10 mouse cellular contexts compared by ENCODE assay signal in genomic region chr3:146994670-146995415, GRCm38 (mm10).
A peak's percentile ranks its signal among the peaks of the same experiment; 100 is the strongest.
DNase-seq lines count a peak whose midpoint lies in the region; ATAC-seq and TF ChIP-seq lines count a peak whose summit lies in the region.
"Had no signal": no experiment of that assay in that cellular context is flagged by ENCODE, and none has a peak within 500 bp of the region (broad histone marks: within the 10 kb centered on the region; RNA-seq: fewer than 3 reads in every experiment).

No protein-coding gene starts in this region.

- H3K27me3 ChIP-seq in liver, postnatal 0 days (ENCODE audit: insufficient read depth, low read length) = no peaks in the 10 kb centered on the region
- no peaks in the 10 kb centered on the region for H3K27me3 ChIP-seq in liver, embryonic 11.5 days (replicated peaks; ENCODE audit: control insufficient read depth, insufficient read depth, low read length)
- no peaks in the 10 kb centered on the region for H3K27me3 ChIP-seq in embryonic facial prominence, embryonic 15.5 days
- H3K27me3 ChIP-seq in midbrain, embryonic 16.5 days (ENCODE audit: control insufficient read depth, insufficient read depth, low read depth, low read length) = no peaks in the 10 kb centered on the region

- no peak overlapping the region for H3K27ac ChIP-seq in gastrocnemius, adult 2 months
- H3K27ac ChIP-seq in liver, postnatal 0 days (ENCODE audit: low read depth) = no peak overlapping the region
- H3K27ac ChIP-seq in liver, embryonic 11.5 days (ENCODE audit: low read depth, low read length) = no peak overlapping the region
- H3K27ac ChIP-seq in embryonic facial prominence, embryonic 15.5 days (replicated peaks) = no peak overlapping the region
- H3K27ac ChIP-seq in midbrain, embryonic 16.5 days (ENCODE audit: low read length) = no peak overlapping the region
- H3K27ac ChIP-seq: heart, adult 2 months had no signal

- H3K4me1 ChIP-seq in liver, postnatal 0 days (ENCODE audit: insufficient read depth) = no peaks in the 10 kb centered on the region
- no peaks in the 10 kb centered on the region for H3K4me1 ChIP-seq in liver, embryonic 11.5 days (replicated peaks; ENCODE audit: control insufficient read depth, insufficient read depth, low read length)
- H3K4me1 ChIP-seq in embryonic facial prominence, embryonic 15.5 days = no peaks in the 10 kb centered on the region
- peaks cover 3% of the 10 kb centered on the region for H3K4me1 ChIP-seq in midbrain, embryonic 16.5 days (ENCODE audit: control insufficient read depth, insufficient read depth, low read length)

- peak overlapping the region; percentile 18; the same call in 1 of the 2 replicates for H3K4me2 ChIP-seq in liver, postnatal 0 days (ENCODE audit: low read depth, low read length)
- H3K4me2 ChIP-seq in liver, embryonic 11.5 days = no peak overlapping the region
- H3K4me2 ChIP-seq in embryonic facial prominence, embryonic 15.5 days (replicated peaks) = peak overlapping the region; percentile 41
- peak overlapping the region; percentile 42 for H3K4me2 ChIP-seq in midbrain, embryonic 16.5 days (ENCODE audit: low read length)

- H3K36me3 ChIP-seq in liver, postnatal 0 days (replicated peaks; ENCODE audit: insufficient read depth, low read length) = no peaks in the 10 kb centered on the region
- H3K36me3 ChIP-seq in liver, embryonic 11.5 days (ENCODE audit: control insufficient read depth, insufficient read depth, low read length) = no peaks in the 10 kb centered on the region
- H3K36me3 ChIP-seq in embryonic facial prominence, embryonic 15.5 days = no peaks in the 10 kb centered on the region
- no peaks in the 10 kb centered on the region for H3K36me3 ChIP-seq in midbrain, embryonic 16.5 days (ENCODE audit: control insufficient read depth, insufficient read depth, low read length)

- no peak for TF ChIP-seq CTCF in gastrocnemius, adult 2 months (IDR thresholded peaks at IDR 0.05)
- no peak for TF ChIP-seq CTCF in liver, postnatal 0 days (IDR thresholded peaks at IDR 0.05; ENCODE audit: low read depth)

- intact Hi-C loops in gastrocnemius, adult 2 months (cut with DNase I) = loop anchor here (5.0 kb wide), 1 partner anchor 1012 kb away; no protein-coding TSS in a partner anchor

- ATAC-seq in liver, postnatal 0 days = no peak
- ATAC-seq in liver, embryonic 11.5 days (replicated peaks; ENCODE audit: low FRiP score) = no peak
- ATAC-seq in embryonic facial prominence, embryonic 15.5 days (ENCODE audit: insufficient number of reproducible peaks, low FRiP score, low TSS enrichment, low read depth) = no peak
- no peak for ATAC-seq in midbrain, embryonic 16.5 days

- TF ChIP-seq EP300 in liver, postnatal 0 days (IDR thresholded peaks at IDR 0.05; ENCODE audit: low read depth) = no peak

- 65% methylated on average over 15 of the region's 15 CpGs for WGBS in liver, postnatal 0 days (ENCODE audit: insufficient replicate concordance)
- 64% methylated on average over 15 of the region's 15 CpGs for WGBS in liver, embryonic 11.5 days
- 47% methylated on average over 15 of the region's 15 CpGs for WGBS in embryonic facial prominence, embryonic 15.5 days
- 71% methylated on average over 15 of the region's 15 CpGs for WGBS in midbrain, embryonic 16.5 days

- peak overlapping the region; percentile 60 for H3K4me3 ChIP-seq in gastrocnemius, adult 2 months
- no peak overlapping the region for H3K4me3 ChIP-seq in liver, postnatal 0 days (ENCODE audit: low read depth, low read length)
- no peak overlapping the region for H3K4me3 ChIP-seq in liver, embryonic 11.5 days (ENCODE audit: low read depth, low read length)
- peak overlapping the region; percentile 20 for H3K4me3 ChIP-seq in embryonic facial prominence, embryonic 15.5 days (replicated peaks)
- no peak overlapping the region for H3K4me3 ChIP-seq in midbrain, embryonic 16.5 days (ENCODE audit: low read depth, low read length)
- H3K4me3 ChIP-seq: heart, adult 2 months had no signal

- no peak for DNase-seq in gastrocnemius, adult 2 months
- no peak for DNase-seq in gastrocnemius, postnatal 4 days (ENCODE audit: low spot score in 2 of 2)
- DNase-seq in liver, postnatal 0 days = no peak
- DNase-seq in liver, embryonic 11.5 days (ENCODE audit: low spot score) = no peak
- no peak for DNase-seq in urinary bladder, adult 18-20 months (ENCODE audit: low spot score in 2 of 2)
- no peak for DNase-seq in left cerebral cortex, adult 9 months (ENCODE audit: low spot score in 2 of 2)
- DNase-seq: thymus, adult 2 months had no signal

- no peak overlapping the region for H3K9ac ChIP-seq in liver, postnatal 0 days (replicated peaks)
- no peak overlapping the region for H3K9ac ChIP-seq in liver, embryonic 11.5 days (ENCODE audit: low read depth, low read length)
- H3K9ac ChIP-seq in embryonic facial prominence, embryonic 15.5 days = no peak overlapping the region
- H3K9ac ChIP-seq in midbrain, embryonic 16.5 days (ENCODE audit: low read depth, low read length) = no peak overlapping the region

- no peaks in the 10 kb centered on the region for H3K9me3 ChIP-seq in liver, postnatal 0 days (ENCODE audit: low read length)
- H3K9me3 ChIP-seq in liver, embryonic 11.5 days (ENCODE audit: control insufficient read depth, low read length) = no peaks in the 10 kb centered on the region
- H3K9me3 ChIP-seq in embryonic facial prominence, embryonic 15.5 days (replicated peaks) = no peaks in the 10 kb centered on the region
- no peaks in the 10 kb centered on the region for H3K9me3 ChIP-seq in midbrain, embryonic 16.5 days (replicated peaks; ENCODE audit: control insufficient read depth, low read length, poor library complexity, severe bottlenecking)

Comparison
In these comparisons a context has a peak if more than half of its experiments do, and no peak if none do; other contexts are left out.
1. H3K4me3 ChIP-seq: peak in gastrocnemius, adult 2 months (single experiment) and embryonic facial prominence, embryonic 15.5 days (single experiment); none in liver, postnatal 0 days (single experiment), liver, embryonic 11.5 days (single experiment) and midbrain, embryonic 16.5 days (single experiment).